In the genomic region with DNA sequence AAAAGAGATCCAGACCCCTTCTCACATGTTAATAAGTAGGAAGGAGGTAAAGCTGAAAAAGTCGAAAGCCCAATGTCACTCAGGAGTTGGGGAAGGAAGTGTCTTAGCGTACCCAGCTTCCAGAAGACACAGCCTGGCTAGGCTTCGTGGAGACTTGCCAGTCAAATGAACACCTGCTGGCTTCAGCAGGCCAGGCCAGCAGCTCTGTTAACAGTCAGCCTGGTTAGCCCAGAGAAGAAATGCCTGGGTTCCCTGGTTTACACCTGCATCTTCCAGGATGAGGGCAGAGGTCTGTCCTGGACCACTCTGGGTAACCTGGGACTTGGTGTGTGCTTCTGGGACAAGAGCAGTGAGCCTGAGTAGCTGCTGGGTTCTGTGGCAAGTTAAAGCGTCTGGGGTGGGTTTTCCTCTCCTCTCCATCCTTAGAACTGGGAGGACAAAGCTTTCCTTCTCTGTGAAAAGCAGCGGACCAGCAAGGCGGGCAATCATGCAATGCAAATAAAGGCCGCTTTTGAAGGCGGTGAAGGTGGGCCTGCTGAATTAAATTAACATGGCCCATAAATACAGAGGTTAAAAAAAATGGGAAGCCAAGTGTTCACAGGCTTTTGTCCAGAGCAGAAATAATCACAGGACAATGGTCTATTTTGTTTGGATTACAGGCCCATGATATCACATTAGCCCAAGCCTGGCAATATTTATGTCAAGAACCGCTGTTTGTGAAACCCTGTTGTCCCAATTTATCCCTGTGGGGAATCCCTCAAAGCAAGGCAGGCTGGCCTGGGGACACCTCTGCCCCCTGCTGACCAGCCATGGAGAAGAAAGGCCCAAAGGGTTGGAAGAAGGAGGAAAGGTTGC, we compare ENCODE assay signal across 8 mouse cellular contexts.
DNase-seq lines count a peak whose midpoint lies in the region; ATAC-seq and TF ChIP-seq lines count a peak whose summit lies in the region.

No protein-coding gene starts in this region.

- no peak overlapping the region for H3K4me2 ChIP-seq in heart, postnatal 0 days (ENCODE audit: low read depth, low read length)
- H3K4me2 ChIP-seq in forebrain, embryonic 13.5 days, result 0 out of 2 replicates have a peak overlapping the region, but pooled peaks have one; percentile 10
- H3K4me2 ChIP-seq in limb, embryonic 12.5 days, result no peak overlapping the region
- no peak overlapping the region for H3K4me2 ChIP-seq in stomach, postnatal 0 days (replicated peaks; ENCODE audit: low read depth)

- ATAC-seq in heart, postnatal 0 days (ENCODE audit: insufficient read depth, low read depth), result no peak
- peak; percentile 64 for ATAC-seq in forebrain, embryonic 13.5 days
- ATAC-seq in limb, embryonic 12.5 days (ENCODE audit: insufficient number of reproducible peaks, insufficient read depth, low FRiP score, low TSS enrichment, low read depth), result no peak
- no peak for ATAC-seq in stomach, postnatal 0 days (ENCODE audit: low FRiP score, low TSS enrichment)

- DNase-seq in heart, postnatal 0 days (ENCODE audit: low spot score), result no peak
- DNase-seq in heart, adult 11 months, result no peak
- peak; percentile 50 for DNase-seq in adrenal gland, postnatal 14 days
- no peak for DNase-seq in stomach, postnatal 0 days (ENCODE audit: low spot score)
- no peak for DNase-seq in layer of hippocampus, adult 9-11 months
- no peak for DNase-seq in gastrocnemius, postnatal 10 days

- no peak overlapping the region for H3K27ac ChIP-seq in heart, postnatal 0 days (ENCODE audit: low read depth)
- H3K27ac ChIP-seq in forebrain, embryonic 13.5 days, result peak overlapping the region; percentile 64
- 0 out of 2 replicates have a peak overlapping the region, but pooled peaks have one; percentile 29 for H3K27ac ChIP-seq in limb, embryonic 12.5 days
- H3K27ac ChIP-seq in stomach, postnatal 0 days (replicated peaks), result no peak overlapping the region

- peak; percentile 62 for TF ChIP-seq CTCF in heart, postnatal 0 days (IDR thresholded peaks at IDR 0.05; ENCODE audit: low read depth)
- peak; percentile 62 for TF ChIP-seq CTCF in stomach, postnatal 0 days (IDR thresholded peaks at IDR 0.05; ENCODE audit: low read depth)

- WGBS in heart, postnatal 0 days, result 74% methylated on average over 9 of the region's 9 CpGs
- 16% methylated on average over 9 of the region's 9 CpGs for WGBS in forebrain, embryonic 13.5 days
- WGBS in limb, embryonic 12.5 days, result 53% methylated on average over 9 of the region's 9 CpGs
- 67% methylated on average over 9 of the region's 9 CpGs for WGBS in stomach, postnatal 0 days

- no peak for TF ChIP-seq EP300 in heart, postnatal 0 days (IDR thresholded peaks at IDR 0.05; ENCODE audit: low read depth)
- no peak for TF ChIP-seq EP300 in stomach, postnatal 0 days (optimal IDR thresholded peaks at IDR 0.05)

- peaks cover 24% of the 10 kb centered on the region for H3K4me1 ChIP-seq in heart, postnatal 0 days (ENCODE audit: control insufficient read depth, insufficient read depth)
- peaks cover 45% of the 10 kb centered on the region for H3K4me1 ChIP-seq in forebrain, embryonic 13.5 days
- H3K4me1 ChIP-seq in limb, embryonic 12.5 days (replicated peaks), result peaks cover 8% of the 10 kb centered on the region
- H3K4me1 ChIP-seq in stomach, postnatal 0 days (replicated peaks; ENCODE audit: control insufficient read depth, insufficient read depth), result no peaks in the 10 kb centered on the region

- H3K27me3 ChIP-seq in heart, postnatal 0 days (ENCODE audit: control insufficient read depth, insufficient read depth, low read length), result no peaks in the 10 kb centered on the region
- peaks cover 51% of the 10 kb centered on the region for H3K27me3 ChIP-seq in forebrain, embryonic 13.5 days
- no peaks in the 10 kb centered on the region; the same call in none of the 2 replicates for H3K27me3 ChIP-seq in limb, embryonic 12.5 days
- H3K27me3 ChIP-seq in stomach, postnatal 0 days (ENCODE audit: control insufficient read depth, insufficient read depth, low read length), result no peaks in the 10 kb centered on the region

- H3K36me3 ChIP-seq in heart, postnatal 0 days (replicated peaks; ENCODE audit: control insufficient read depth, insufficient read depth, low read length), result no peaks in the 10 kb centered on the region
- H3K36me3 ChIP-seq in forebrain, embryonic 13.5 days (ENCODE audit: poor library complexity, severe bottlenecking), result no peaks in the 10 kb centered on the region
- no peaks in the 10 kb centered on the region for H3K36me3 ChIP-seq in limb, embryonic 12.5 days
- no peaks in the 10 kb centered on the region for H3K36me3 ChIP-seq in stomach, postnatal 0 days (ENCODE audit: control insufficient read depth, insufficient read depth, low read length)

- H3K9ac ChIP-seq in heart, postnatal 0 days (replicated peaks; ENCODE audit: low read depth, low read length), result no peak overlapping the region
- H3K9ac ChIP-seq in forebrain, embryonic 13.5 days, result no peak overlapping the region
- H3K9ac ChIP-seq in limb, embryonic 12.5 days (replicated peaks), result no peak overlapping the region
- no peak overlapping the region for H3K9ac ChIP-seq in stomach, postnatal 0 days (ENCODE audit: low read length)

- H3K4me3 ChIP-seq in heart, postnatal 0 days (ENCODE audit: low read depth, low read length), result no peak overlapping the region
- H3K4me3 ChIP-seq in forebrain, embryonic 13.5 days, result no peak overlapping the region
- no peak overlapping the region for H3K4me3 ChIP-seq in limb, embryonic 12.5 days (replicated peaks)
- no peak overlapping the region for H3K4me3 ChIP-seq in stomach, postnatal 0 days (ENCODE audit: low read depth, low read length)

- no peaks in the 10 kb centered on the region for H3K9me3 ChIP-seq in heart, postnatal 0 days (replicated peaks; ENCODE audit: control insufficient read depth, low read length)
- no peaks in the 10 kb centered on the region for H3K9me3 ChIP-seq in forebrain, embryonic 13.5 days (replicated peaks)
- no peaks in the 10 kb centered on the region for H3K9me3 ChIP-seq in limb, embryonic 12.5 days
- H3K9me3 ChIP-seq in stomach, postnatal 0 days (ENCODE audit: control insufficient read depth, low read length), result no peaks in the 10 kb centered on the region

Comparison
In these comparisons a context has a peak if more than half of its experiments do, and no peak if none do; other contexts are left out.
1. H3K27ac ChIP-seq: peak in forebrain, embryonic 13.5 days (single experiment) and limb, embryonic 12.5 days (single experiment); none in heart, postnatal 0 days (single experiment) and stomach, postnatal 0 days (single experiment).